Mouse (Mus musculus) urinary bladder, postnatal 14 days (tissue): ENCODE data around the gene Il9.

Experiments used
- DNase-seq: peaks from one replicate; pipeline ENCODE4 v3.0.0; 2021; ENCODE audit warnings: low spot score

The Il9 gene

GRCm38 (mm10) chr13:56482146-56482545 lies at the start of gene Il9:
TSS of gene Il9 (minus strand) at chr13:56482246.
- no peak for DNase-seq

GRCm38 (mm10) chr13:56529685-56530084 lies 47.6 kb upstream of the Il9 start:
- DNase-seq: no peak

GRCm38 (mm10) chr13:56529031-56529430 lies 47.0 kb upstream of the Il9 start:
- no peak for DNase-seq

GRCm38 (mm10) chr13:56528281-56528680 lies 46.2 kb upstream of the Il9 start:
- DNase-seq: no peak

GRCm38 (mm10) chr13:56527846-56528245 lies 45.8 kb upstream of the Il9 start:
- DNase-seq: no peak

GRCm38 (mm10) chr13:56526871-56527270 lies 44.8 kb upstream of the Il9 start:
- DNase-seq: no peak

GRCm38 (mm10) chr13:56522821-56523167 lies 40.7 kb upstream of the Il9 start:
- no peak for DNase-seq

- DNase-seq: peak; percentile 95
Measured at GRCm38 (mm10) chr13:56522081-56522820, 40.2 kb upstream of the Il9 start, which contains the start of gene Fbxl21. TSS of gene Fbxl21 (plus strand) at chr13:56522472.

DNA sequence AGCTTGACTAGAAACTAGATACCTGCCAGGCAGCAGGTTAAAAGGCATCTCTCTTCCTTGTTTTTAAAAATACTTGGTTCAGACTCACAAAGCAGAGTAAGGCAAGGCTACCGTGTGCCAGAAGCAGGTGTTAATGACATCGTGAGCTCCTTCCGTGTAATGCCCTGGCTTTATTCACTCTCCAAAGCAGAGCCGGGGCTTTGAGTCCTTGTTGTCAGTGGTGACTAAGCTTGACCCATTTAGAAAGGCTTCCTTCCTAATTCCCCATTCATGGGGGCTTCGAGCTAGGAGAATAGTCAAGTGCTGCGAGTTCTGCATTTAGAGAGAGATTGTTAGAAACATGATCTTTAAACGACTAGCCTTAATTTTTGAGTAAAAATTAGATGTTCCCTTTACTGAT lies 34.8 kb upstream of the Il9 start:
- no peak for DNase-seq

DNA sequence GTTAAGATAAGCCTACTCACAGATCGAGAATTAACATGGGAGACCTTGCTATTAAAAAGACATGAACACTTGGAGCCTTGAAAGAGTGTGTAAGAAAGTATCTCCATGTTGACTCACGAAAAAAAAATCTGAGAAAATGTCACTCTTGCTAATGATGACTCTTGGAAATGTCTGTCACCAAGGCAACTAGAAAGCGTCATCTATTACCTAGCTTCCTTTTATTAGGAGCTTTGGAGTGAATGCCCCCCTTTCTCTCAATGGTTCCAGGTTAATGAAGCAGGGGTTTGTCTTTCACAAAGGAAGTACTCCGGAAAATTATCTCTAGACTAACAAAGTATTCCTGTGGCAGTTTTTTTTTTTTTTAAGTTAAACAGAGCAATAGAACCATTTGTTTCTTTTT lies 34.3 kb upstream of the Il9 start:
- DNase-seq: no peak

DNA sequence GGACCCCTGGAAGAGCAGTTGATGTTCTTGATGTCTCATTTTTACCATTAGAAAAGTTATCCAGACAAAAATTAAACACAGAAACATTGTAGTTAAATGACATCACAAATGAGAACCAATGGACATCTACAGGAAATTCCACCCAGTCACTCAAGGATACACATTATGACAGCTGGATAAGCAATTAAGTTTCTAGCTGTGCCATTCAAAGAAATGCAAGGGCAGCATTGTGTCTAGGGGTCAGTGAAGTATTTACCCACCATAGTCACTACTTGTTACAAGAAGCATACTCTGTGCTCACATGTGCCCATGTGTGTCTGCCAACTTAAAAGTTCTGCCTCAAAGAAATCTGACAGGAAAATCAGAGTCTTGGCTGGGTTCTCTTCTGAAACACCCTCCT lies 31.5 kb upstream of the Il9 start:
- DNase-seq: no peak

- no peak for DNase-seq
Measured at GRCm38 (mm10) chr13:56509796-56510195, 27.8 kb upstream of the Il9 start.

DNA sequence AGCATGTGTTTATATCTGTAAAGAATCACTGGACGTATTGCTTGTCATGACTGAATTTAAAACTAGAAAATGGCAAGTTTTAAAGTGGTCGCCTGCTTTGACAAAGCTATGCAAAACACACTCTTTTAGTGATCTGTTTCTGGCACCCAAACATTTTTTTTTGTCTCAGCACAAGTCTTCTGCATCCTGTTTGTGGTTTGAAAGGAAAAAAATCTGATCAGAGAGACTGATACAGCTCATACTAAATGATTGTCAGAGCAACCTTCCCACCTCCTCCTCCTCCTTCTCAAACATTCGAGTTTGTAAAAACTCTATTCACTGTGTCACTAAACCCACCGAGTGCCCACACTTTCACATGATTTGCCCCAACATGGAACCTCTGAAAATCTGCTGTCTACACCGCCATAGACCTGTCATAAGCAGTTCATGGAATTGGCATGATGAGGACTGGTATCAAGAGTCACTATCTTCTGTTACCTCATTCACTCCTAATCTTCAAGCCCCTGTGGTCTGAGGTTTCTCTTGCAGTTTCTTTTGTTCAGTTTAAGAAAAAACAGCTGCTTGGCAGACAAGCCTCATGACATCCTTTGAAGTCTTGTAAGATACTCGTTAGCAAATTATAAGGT lies 24.9 kb upstream of the Il9 start:
- no peak for DNase-seq

- DNase-seq: no peak
Measured at GRCm38 (mm10) chr13:56501866-56502420, 19.9 kb upstream of the Il9 start.

DNA sequence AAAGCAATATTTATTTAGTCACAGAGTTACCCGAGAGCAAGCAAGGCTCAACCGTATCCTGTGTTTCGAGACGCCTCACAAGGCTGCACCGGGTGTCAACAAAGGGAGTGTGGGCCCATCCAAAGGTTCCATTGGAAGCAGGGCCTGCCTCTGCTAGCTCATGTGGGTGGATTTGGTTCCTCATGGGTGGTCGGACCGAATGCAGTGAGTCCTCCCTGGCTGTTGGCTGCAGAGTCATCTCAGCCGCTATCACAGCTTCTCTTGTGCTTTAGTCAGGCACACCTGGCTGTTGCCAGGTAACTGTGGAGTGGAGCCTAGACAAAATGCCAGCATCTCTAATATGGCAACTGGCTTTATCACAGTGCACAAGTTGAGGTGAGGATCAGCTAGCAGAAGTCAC lies 18.6 kb upstream of the Il9 start:
- no peak for DNase-seq

DNA sequence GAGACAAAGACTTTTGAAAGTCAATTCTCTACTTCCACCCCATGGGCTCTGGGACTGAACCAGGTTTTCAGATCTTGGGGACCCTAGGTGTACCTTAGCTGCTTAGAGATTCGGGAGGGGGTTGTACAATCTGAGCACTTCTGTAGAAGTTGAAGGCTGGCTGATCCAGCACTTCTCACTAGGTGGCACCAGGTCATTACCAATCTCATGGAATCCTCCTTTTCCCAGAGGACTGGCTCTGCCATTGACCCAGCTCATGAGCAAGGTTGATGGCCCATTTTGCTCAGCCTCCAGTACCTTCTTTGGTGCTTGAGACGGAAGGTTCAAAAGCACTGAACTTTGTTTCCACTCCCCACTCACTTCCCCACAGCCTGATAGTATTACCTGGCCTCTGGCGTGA lies 18.1 kb upstream of the Il9 start:
- DNase-seq: no peak

GRCm38 (mm10) chr13:56494440-56494839 lies 12.4 kb upstream of the Il9 start:
- no peak for DNase-seq

DNA sequence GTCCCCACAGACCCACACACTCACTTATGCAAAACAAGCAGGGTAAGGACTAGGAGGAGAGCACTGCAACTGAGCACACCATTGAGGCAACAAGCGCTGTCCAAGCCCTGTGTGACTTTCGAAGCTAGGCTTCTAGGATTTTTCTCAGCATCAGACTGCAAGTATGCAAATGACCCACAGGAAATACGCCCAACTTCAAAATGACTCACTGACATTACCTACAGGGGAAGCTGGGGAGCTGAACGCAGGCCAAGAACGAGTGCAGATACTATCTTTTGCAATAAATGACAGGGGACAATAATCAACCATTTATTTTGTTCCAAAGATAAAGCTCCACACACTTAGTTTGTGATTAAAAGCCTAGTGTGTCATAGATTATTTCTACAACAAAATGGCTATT lies 6.0 kb upstream of the Il9 start:
- peak; percentile 31 for DNase-seq

- DNase-seq: no peak
Measured at GRCm38 (mm10) chr13:56478027-56478426, 4.0 kb downstream of the Il9 start.

GRCm38 (mm10) chr13:56477271-56477670 lies 4.8 kb downstream of the Il9 start:
- DNase-seq: no peak

GRCm38 (mm10) chr13:56476790-56477189 lies 5.3 kb downstream of the Il9 start:
- DNase-seq: no peak

DNA sequence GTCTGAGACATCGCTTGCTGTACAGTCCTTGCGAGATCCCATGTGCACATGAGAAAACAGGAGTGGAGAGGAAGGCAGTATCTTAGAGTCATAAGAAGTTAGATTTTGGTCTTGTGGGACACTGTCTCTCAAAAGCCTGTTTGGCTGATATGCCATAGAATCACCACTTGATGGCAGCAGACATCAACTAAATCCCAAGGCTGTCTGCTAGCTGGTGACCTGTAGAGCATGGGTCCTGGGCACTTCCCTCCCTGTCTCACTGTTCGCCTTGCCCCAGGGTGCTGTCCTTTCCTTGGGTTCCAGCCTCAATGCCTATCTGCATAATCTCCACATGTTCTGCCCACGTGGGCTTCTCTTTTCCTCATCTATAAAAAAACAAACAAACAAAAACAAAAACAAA lies 6.7 kb downstream of the Il9 start:
- peak; percentile 30 for DNase-seq

DNA sequence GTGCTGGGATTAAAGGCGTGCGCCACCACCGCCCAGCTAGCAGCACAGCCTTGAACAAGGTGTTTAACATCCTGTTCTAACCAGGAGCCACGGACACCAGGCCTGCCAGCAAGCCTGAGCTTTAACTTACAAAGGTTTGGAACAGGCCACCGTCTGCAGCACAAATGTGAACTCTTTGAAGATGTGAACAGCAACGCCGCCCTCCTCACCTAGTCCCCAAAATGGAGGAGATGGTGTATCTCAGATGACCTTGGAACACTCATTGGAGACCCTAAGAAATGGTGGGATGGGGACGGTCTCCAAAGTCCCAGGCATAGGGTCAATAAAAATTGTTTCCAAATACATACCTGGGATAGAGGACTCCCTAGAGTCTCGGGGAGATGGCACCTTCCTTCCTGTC lies 9.4 kb downstream of the Il9 start:
- no peak for DNase-seq

GRCm38 (mm10) chr13:56471951-56472350 lies 10.1 kb downstream of the Il9 start:
- peak; percentile 38 for DNase-seq
